Mouse (Mus musculus): ENCODE results near the gene Ap4m1.

Ap4m1 gene

GRCm38 (mm10) chr5:138171695-138172491, at the start of gene Ap4m1, which contains the start of gene Mcm7:
TSS of gene Ap4m1 (plus strand) at chr5:138172002.
TSS of gene Mcm7 (minus strand) at chr5:138172422.
- peak; percentile 99 for DNase-seq

DNA sequence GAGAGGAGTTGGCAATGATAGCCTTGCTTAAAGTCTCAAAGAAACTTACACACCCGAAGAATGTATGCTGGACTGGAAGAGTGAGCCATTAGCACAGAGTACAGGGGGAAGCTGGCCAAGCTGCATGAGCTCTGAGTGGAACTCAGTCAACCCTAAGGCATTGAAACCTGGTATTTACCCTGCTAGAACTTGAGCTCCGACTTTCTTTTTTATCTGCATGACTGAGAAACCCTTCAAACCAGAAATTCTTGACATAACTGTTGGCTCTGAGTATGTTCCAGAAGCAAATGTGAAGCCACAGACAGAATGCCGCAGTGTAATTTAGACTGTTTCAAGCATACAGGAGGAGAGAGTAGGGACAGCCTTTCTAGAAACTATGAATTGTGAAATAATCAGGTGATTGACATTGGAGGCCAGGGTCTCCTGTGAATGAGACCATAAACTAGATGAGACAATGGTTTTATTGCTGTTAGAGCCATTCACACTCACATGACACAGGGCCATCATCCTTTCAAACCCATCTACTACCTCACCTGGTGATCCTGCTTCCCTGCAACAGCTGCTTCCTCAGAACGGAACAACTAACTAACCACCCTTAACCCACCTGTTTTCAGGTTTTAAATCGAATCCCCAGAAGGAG, 39.3 kb upstream of the Ap4m1 start:
- peak; percentile 56 to 68 for DNase-seq

DNA sequence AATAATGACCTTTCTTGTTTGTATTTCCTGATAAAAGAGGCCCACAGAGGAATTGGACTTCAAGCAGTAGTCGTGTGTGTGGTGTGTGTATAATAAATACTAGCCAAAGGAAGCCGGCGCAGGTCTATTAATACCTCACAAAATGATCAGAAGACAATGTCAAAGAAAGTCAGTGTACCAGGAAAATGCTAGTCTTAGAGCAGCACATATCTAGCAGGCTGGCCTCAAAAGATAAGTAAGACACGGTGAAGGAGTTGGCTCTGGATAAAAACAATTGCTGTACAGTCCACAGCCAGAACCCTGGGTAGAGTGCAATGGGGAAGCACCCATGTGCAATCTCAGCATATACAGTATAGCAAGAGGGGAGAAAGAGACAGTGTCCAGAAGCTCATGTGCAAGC, 34.5 kb upstream of the Ap4m1 start:
- DNase-seq = no peak

DNA sequence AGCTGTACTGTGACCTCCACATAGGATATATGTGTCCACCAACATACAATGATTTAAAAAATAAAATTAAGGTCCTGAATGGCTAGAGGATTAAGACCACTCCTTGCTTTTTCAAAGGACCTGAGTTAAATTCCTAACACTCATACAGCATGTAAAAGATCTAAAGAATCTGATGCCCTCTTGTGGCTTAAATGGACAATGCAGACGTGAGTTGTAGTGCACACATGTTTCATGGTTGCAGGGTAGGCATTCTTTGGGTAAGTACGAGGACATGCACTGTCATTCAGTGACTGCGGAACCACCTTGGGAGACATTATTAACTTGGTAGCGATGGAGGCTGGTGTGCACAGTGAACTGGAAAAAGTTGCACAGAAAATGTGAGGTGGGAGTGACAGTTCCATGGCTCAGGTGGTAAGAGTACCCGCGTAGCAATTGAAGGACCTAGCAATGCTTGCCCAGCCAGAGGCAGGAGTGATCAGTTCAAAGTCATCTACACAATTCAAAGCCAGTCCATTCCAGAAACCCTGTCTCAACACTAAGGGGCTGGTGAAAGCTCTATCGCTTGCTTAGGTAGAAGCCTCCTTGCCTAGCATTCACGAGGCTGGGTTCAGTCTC, 33.8 kb upstream of the Ap4m1 start:
- peak in 1 of 2 experiments; percentile 78 for DNase-seq

GRCm38 (mm10) chr5:138138585-138138984, 33.2 kb upstream of the Ap4m1 start:
- no peak for DNase-seq

- no peak for DNase-seq
Observed at GRCm38 (mm10) chr5:138154390-138154789, 17.4 kb upstream of the Ap4m1 start.

- DNase-seq = peak; percentile 92 to 94
Observed at GRCm38 (mm10) chr5:138155443-138155976, 16.3 kb upstream of the Ap4m1 start, which contains the start of gene Zfp113. TSS of gene Zfp113 (minus strand) at chr5:138155744.

DNA sequence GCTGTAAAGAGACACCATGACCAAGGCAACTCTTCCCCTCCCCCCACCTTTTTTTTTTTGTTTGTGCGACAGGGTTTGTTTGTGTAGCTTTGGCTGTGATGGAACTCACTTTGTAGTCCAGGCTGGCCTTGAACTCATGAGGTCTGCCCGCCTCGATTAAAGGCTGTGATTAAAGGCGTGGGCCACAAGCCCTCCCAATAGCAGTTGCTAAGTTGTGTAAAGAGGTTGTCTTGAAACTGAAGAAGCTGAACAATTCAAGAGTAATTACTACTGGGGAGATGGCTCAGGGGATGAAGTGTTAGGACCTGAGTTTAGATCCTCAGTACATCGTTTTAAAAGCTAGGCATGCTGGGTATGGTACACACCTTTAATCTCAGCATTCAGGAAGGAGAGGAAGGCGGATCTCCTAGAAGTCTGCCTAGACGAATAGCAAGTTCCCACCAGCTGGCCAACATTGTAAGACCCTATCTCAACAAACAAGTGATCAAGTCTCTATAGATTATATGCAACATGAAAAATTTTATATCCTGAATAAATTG, 11.5 kb upstream of the Ap4m1 start:
- DNase-seq = no peak

DNA sequence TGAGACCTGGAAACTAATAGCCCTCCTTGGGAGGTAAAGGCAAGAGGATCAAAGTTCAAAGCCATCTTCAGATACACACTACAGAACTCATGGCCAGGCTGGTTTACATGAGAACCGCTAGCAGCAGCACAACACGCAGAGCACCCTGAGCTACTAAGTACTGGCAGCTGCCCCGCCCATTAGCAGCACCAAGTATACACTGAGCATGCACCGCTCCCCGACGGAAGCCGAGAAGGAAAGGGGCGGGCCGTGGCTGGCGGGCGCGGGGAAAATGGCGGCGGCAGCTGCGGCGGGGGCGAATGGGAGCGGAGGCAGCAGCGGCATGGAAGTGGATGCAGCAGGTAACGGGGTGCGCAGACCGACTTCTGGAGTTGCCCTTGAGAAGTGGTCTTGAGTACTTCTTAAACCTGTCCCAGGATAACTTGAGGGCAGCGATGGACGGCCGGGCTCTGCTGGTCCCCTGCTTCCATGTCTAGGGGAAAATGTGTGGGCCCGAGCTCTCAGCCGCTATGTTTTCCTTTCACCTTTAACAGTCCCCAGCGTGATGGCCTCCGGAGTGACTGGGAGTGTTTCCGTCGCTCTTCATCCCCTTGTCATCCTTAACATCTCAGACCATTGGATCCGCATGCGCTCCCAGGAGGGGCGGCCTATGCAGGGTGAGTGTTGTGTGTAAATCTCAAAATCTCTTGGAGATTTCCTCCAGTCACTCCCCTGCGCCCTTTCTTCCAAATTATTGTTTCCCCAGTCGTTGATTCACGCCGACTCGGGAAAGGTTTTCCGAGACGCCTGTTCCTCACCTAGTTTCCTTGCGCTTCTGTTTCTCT, 10.7 kb upstream of the Ap4m1 start, which contains the start of gene Cops6:
Cops6 (plus strand) TSS at position 230 of the 824 bp plus-strand sequence.
- DNase-seq = peak; percentile 95 to 97

DNA sequence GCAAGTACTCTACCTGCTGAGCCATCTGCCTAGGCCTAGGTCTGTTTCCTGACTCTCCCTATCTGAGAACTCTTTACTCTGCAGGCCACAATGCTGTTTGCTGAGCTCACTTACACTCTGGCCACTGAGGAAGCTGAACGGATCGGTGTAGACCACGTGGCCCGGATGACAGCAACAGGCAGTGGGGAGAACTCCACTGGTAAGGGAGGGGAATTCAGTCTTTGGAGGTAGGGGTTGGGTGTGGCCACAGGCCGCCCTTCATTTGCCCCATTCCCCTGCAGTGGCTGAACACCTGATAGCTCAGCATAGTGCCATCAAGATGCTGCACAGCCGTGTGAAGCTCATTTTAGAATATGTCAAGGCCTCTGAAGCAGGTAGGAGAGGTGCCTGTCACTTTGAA, 8.8 kb upstream of the Ap4m1 start:
- DNase-seq = no peak

DNA sequence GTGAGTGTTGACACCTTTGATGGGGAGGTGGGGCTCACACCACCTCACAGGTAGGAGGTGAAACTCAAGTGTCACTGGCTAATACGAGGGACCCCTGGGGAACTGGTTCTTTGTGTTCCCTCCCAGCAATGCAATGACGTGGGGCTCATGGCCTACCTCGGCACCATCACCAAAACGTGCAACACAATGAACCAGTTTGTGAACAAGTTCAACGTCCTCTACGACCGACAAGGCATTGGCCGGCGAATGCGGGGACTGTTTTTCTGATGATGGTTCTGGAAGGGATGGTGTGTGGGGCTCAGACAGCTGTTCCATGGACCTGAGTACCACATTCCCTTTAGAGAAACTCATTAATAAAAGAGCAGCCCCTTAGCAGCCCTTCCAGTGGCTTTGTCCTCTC, 8.2 kb upstream of the Ap4m1 start:
- no peak for DNase-seq

GRCm38 (mm10) chr5:138165594-138165993, 6.2 kb upstream of the Ap4m1 start:
- DNase-seq = no peak

DNA sequence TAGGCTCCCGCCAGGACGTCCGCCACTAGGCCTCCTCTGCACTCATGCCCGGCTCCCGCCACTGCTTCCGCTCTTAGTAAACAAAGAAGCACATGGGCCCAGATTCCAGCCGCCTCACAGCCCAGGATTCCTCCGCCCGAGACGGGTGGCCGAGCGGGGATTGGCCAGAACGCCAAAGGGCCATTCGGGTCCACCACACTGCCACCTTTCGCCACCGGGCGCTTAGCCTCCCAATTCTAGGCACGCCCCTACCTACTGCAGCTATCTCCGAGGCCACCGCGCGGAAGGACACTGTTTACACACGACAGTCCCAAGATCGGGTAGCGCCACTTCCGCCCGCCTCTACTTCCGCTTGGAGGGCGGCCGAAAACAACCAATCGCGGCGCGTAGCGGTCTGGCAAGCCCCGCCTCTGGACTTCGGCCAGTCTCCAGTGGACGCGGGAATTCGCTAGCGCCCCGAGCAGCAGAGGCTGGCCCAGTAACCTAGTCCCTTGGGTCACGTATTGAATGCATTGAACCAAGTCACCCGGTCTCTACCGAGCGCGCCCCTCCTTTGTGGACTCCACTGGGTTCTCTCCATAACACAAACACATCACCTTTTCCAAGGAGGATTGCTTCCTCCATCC, 753 bp upstream of the Ap4m1 start:
- DNase-seq = peak; percentile 99

GRCm38 (mm10) chr5:138173217-138173616, 1.4 kb downstream of the Ap4m1 start:
- no peak for DNase-seq

DNA sequence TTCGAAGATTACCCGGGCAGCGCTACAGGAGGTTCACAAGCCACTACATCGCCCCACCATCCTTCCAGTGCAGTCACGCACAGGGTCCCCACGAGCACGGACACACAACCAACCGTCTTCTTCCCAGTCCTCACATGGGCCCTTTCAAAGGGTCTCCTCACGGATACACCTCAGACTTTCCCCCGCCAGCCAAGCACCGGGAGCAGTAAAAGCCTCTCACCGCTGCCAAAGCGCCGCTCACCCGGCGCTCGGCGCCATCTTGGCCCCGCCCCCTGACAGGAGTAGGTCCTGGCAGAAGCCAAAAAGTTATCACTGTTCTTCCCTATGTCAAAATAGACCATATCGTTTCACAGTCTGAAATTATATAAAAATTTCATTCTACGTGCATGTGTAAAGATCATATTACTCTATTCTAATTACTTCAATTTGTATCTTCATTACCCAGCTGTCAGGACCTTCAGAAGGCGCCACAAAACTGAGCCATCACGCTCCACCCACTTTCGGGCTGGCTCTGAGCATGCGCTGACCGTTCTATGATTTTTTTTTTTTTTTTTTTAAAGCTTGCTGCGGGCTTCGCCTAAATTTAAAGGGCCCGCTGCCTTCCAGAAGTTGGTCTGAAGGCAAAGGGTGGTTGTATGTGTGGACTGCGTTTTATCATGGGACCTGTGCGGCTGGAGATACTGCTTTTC, 15.3 kb downstream of the Ap4m1 start, which contains the start of the genes Taf6 and Cnpy4:
Taf6 (minus strand) TSS at position 502 of the 689 bp plus-strand sequence.
Cnpy4 (plus strand) TSS at position 536 of the 689 bp plus-strand sequence.
- peak; percentile 90 for DNase-seq

GRCm38 (mm10) chr5:138187661-138188306, 16.0 kb downstream of the Ap4m1 start:
- DNase-seq = peak; percentile 78 to 84

GRCm38 (mm10) chr5:138193771-138194727, 22.2 kb downstream of the Ap4m1 start, which contains the start of gene Mblac1:
TSS of gene Mblac1 (plus strand) at chr5:138194314.
- DNase-seq = peak; percentile 89 to 90

- peak; percentile 17 to 55 for DNase-seq
Observed at GRCm38 (mm10) chr5:138194755-138195345, 23.0 kb downstream of the Ap4m1 start.

Data from kidney, postnatal 25 days (tissue).